Mouse (Mus musculus) kidney, adult 10 weeks (tissue): ENCODE data around the gene Wfdc21. TPM values are rescaled to one million over a fixed set of nuclear protein-coding genes. Genes with fewer than 3 reads are reported as not detected.

Experiments
- polyA plus RNA-seq: library from polyadenylated mRNA; stranded (reverse); fragments of 350-450 nt; fragmentation: Illumina TruSeq; extraction: RNeasy Lipid Tissue Mini Kit (QIAGEN cat#74804); gene quantifications from one replicate; pipeline ENCODE4 v1.2.3, GENCODE M21; 2014; ENCODE audit warnings: low read depth, low replicate concordance

Wfdc21 gene
- not detected for polyA plus RNA-seq

DNA sequence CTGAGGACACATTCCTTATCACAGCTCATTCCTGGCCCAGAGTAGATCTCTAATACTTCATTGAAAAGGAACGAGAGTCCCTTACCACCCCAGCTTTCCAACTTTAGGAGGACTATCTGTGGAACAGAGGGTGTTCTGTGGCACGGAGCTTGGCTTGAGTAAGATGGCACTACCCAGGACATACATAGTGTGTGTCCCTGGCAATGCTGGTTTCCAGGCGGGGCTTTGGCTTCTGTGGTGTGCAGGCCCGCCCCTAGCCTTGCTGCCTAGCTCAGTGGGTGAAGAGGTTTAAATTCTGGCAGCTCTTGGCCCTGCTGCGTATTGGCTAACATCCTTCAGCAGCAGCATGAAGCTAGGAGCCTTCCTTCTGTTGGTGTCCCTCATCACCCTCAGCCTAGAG is at the start of gene Wfdc21:
Gene Wfdc21, plus strand, starts transcription at position 260 of the 400 bp plus-strand sequence.

DNA sequence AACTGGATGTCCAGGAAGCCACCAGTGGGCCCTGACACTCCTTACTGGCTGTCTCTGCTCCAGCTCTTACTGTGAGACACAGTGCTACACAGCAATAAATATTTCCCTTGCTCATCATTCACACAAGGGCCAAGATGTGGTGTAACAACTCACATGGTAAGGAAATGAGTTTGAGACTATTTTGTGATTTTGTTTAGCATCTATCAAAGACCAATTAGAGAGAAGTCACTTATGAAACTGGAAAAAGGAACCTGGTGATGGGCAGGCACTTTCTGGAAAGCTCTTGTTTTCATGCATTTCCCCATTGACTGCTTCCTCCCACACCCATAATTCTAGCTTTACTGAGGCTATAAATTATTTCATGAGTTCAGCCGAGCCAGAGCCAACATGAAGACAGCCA is 43.0 kb upstream of the Wfdc21 start, which contains the start of gene Wfdc17:
Gene Wfdc17, plus strand, starts transcription at position 287 of the 400 bp plus-strand sequence.

DNA sequence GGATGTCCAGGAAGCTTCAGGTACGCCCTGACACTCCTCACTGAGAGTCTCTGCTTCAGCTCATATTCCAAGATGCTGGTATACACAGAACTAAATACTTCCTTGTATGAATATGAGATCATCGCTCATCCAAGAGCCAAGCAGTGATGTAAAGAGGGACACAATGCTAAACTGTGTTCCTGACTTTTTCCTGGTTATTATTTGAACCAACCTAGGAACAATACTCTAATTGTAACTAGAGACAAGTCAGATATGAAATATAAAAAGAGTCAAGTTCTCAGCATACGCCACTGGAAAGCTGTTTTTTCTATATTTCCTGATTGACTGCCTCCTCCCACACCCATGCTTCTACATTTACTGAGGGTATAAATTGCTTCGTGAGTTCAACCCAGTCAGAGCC is 38.0 kb upstream of the Wfdc21 start, which contains the start of gene Wfdc18:
Gene Wfdc18, plus strand, starts transcription at position 301 of the 400 bp plus-strand sequence.

DNA sequence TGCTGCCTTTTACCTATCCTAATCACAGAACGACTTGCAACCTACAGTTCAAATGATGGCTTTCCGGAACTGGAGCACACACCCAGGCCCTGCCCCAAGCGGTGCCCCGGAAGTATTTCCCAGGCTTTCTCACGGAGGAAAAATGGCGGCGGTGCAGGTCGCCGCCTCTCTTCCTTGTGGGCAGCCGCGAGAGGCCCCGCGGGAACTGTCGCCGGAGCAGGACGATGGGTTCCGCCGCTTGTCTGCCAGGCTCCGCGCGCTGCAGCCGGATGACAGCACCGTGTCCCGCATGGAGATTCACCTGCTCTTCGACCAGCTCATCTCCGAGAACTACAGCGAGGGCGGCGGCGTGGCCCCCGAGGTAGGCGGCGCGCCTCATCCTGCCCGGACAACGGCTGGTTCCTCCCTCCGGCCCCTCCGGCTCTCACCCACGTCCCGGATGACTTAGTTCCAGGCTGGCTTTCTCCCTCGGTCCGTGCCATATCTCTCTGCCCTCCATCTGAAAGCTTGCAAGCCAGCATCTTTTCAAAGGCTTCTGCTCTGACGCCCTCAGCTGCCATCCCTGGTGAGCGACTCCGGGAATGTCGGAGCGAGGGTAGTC is 6.9 kb downstream of the Wfdc21 start, which contains the start of gene Heatr6:
Gene Heatr6, plus strand, starts transcription at position 116 of the 601 bp plus-strand sequence.

Other genes with a start within 250 kb of the Wfdc21 start
- not detected for gene Heatr9, start 224.8 kb upstream of the Wfdc21 start, polyA plus RNA-seq
- 1.5 TPM for gene Ccl5, start 216.4 kb upstream of the Wfdc21 start, polyA plus RNA-seq
- 2.3 TPM for gene Ccl9, start 168.3 kb upstream of the Wfdc21 start, polyA plus RNA-seq
- gene Ccl6, start 153.9 kb upstream of the Wfdc21 start, polyA plus RNA-seq = 9.1 TPM
- not detected for gene Rpl9-ps1, start 101.3 kb upstream of the Wfdc21 start, polyA plus RNA-seq
- not detected for gene Ccl3, start 97.6 kb upstream of the Wfdc21 start, polyA plus RNA-seq
- gene Ccl4, start 84.4 kb upstream of the Wfdc21 start, polyA plus RNA-seq = not detected
- gene Wfdc17, start 42.9 kb upstream of the Wfdc21 start, polyA plus RNA-seq = 13.3 TPM
- not detected for gene Wfdc18, start 37.9 kb upstream of the Wfdc21 start, polyA plus RNA-seq
- gene Heatr6, start 6.8 kb downstream of the Wfdc21 start, polyA plus RNA-seq = 3.2 TPM
- 40.1 TPM for gene Hnf1b, start 103.1 kb downstream of the Wfdc21 start, polyA plus RNA-seq
- 58.1 TPM for gene Ddx52, start 195.1 kb downstream of the Wfdc21 start, polyA plus RNA-seq
- gene Synrg, start 217.5 kb downstream of the Wfdc21 start, polyA plus RNA-seq = 25.8 TPM